Mouse (Mus musculus) midbrain, embryonic 16.5 days (tissue): ENCODE results near the gene Mfsd6l. TPM values are rescaled to one million over a fixed set of nuclear protein-coding genes. Genes with fewer than 3 reads are reported as not detected.

Experiments used
- ATAC-seq: fragments of 200-750 bp; cut with Nextera tagmentation; 2 replicates; pipeline ENCODE4 v1.8.0; 2017; ENCODE audit warnings: moderate TSS enrichment
- H3K27ac ChIP-seq: fragments of 300-500 bp; sonication (generic); 2 replicates; pipeline ENCODE4 v1.5.1; 2014; ENCODE audit warnings: mild to moderate bottlenecking, low read length, mixed read lengths
- H3K27me3 ChIP-seq: fragments of 300-500 bp; sonication (generic); 2 replicates; pipeline ENCODE4 v1.6.1; 2014; ENCODE audit warnings: low read depth, low read length, mixed read lengths; ENCODE audit not compliant: control insufficient read depth, insufficient read depth
- H3K36me3 ChIP-seq: fragments of 300-500 bp; sonication (generic); 2 replicates; pipeline ENCODE4 v1.6.1; 2014; ENCODE audit warnings: mild to moderate bottlenecking, low read length, moderate library complexity, mixed read lengths; ENCODE audit not compliant: control insufficient read depth, insufficient read depth
- H3K4me1 ChIP-seq: fragments of 300-500 bp; sonication (generic); 2 replicates; pipeline ENCODE4 v1.6.1; 2014; ENCODE audit warnings: mild to moderate bottlenecking, low read length, mixed read lengths; ENCODE audit not compliant: control insufficient read depth, insufficient read depth
- H3K4me2 ChIP-seq: fragments of 300-500 bp; sonication (generic); 2 replicates; pipeline ENCODE4 v1.6.1; 2014; ENCODE audit warnings: mild to moderate bottlenecking, low read length, mixed read lengths
- H3K4me3 ChIP-seq: fragments of 300-500 bp; sonication (generic); 2 replicates; pipeline ENCODE4 v1.5.1; 2014; ENCODE audit warnings: low read depth, mild to moderate bottlenecking, low read length, moderate library complexity, mixed read lengths
- H3K9ac ChIP-seq: fragments of 300-500 bp; sonication (generic); 2 replicates; pipeline ENCODE4 v1.6.1; 2014; ENCODE audit warnings: low read depth, low read length, mixed read lengths
- H3K9me3 ChIP-seq: fragments of 300-500 bp; sonication (generic); replicated peaks from 2 replicates; pipeline ENCODE4 v1.6.1; 2014; ENCODE audit warnings: mild to moderate bottlenecking, low read length, mixed read lengths; ENCODE audit not compliant: control insufficient read depth, poor library complexity, severe bottlenecking
- WGBS: fragments of 180-500 bp; shearing (Covaris S2); extraction: QIAGEN DNeasy Blood & Tissue Kit; methylation state at CpG from one replicate; pipeline ENCODE4 v1.1.7; 2014; 5-methylcytosine and 5-hydroxymethylcytosine counted together
- polyA plus RNA-seq: library from polyadenylated mRNA; unstranded; fragments of >200 nt; fragmentation: Nextera tagmentation; extraction: Ambion mirVana; gene quantifications from 2 replicates; pipeline ENCODE4 v1.2.1, GENCODE M21; 2015

The Mfsd6l gene
- polyA plus RNA-seq, 1 experiment from 2014 or later: 0.09 TPM

DNA sequence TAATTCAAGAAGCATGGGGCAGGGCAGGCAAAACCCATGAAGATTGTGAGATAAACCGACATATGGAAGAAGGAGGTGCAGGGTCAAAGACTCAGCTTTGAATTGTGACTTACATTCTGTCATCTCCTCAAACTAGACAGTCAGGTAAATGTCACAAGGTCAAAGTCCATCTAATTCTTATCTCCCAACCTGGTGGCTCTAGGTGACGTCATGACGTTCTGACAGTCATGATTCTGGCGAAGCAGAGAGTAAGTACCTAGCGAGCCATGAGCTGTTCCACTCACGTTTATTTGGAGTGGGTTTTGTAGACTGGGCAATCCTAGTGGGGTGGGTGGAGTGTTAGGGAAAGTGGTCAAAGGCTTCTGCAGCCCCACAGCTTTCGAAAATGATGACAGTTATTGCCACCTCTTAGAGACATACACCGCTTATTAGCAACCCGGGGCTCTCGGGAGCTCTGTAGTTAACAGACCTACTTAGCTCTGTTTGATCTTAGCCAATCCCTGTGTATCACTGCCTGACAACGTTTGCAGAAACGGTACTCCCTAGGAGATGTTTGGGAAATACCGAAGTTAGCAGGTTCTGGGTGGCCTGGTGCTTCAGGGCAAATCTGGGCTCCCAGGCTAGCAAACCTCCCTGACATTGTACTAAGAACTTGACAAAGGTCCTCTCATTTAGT, 8.5 kb downstream of the Mfsd6l start:
- WGBS: 82% methylated on average over 13 of the region's 13 CpGs

DNA sequence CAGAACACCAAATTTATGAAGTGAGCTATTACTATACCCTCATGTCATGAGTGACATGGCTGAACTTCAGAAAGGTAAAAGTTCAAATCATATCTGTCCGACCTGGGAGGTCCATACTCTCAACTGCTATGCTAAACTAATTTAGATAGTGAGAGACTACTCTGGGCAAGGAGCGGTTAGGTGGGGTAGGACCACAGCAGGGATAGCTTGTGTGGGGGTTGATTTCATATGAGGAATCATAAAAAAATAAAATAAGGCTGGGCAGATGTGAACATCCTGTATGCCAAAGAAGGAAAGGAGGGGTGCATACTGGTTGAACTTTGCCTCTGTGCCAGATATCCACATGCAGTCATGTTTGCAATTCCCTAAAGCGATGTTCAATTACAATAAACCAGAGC, 9.0 kb downstream of the Mfsd6l start:
- Histone ChIP-seq H3K4me3 (no peak overlapping the region), H3K36me3 (no peaks in the 10 kb centered on the region), H3K27me3 (no peaks in the 10 kb centered on the region), H3K4me2 (no peak overlapping the region), H3K4me1 (no peaks in the 10 kb centered on the region; the same call in 1 of the 2 replicates), H3K9ac (no peak overlapping the region), H3K27ac (no peak overlapping the region), H3K9me3 (no peaks in the 10 kb centered on the region)
- 92% methylated on average over 3 of the region's 3 CpGs for WGBS
- ATAC-seq: no peak

More for the DNA sequence above, 8.5 kb downstream of the Mfsd6l start:
- Histone ChIP-seq H3K9me3 (no peaks in the 10 kb centered on the region), H3K27ac (no peak overlapping the region), H3K36me3 (no peaks in the 10 kb centered on the region), H3K4me3 (no peak overlapping the region), H3K9ac (no peak overlapping the region), H3K4me1 (no peaks in the 10 kb centered on the region; the same call in 1 of the 2 replicates), H3K27me3 (no peaks in the 10 kb centered on the region), H3K4me2 (no peak overlapping the region)
- no peak for ATAC-seq

DNA sequence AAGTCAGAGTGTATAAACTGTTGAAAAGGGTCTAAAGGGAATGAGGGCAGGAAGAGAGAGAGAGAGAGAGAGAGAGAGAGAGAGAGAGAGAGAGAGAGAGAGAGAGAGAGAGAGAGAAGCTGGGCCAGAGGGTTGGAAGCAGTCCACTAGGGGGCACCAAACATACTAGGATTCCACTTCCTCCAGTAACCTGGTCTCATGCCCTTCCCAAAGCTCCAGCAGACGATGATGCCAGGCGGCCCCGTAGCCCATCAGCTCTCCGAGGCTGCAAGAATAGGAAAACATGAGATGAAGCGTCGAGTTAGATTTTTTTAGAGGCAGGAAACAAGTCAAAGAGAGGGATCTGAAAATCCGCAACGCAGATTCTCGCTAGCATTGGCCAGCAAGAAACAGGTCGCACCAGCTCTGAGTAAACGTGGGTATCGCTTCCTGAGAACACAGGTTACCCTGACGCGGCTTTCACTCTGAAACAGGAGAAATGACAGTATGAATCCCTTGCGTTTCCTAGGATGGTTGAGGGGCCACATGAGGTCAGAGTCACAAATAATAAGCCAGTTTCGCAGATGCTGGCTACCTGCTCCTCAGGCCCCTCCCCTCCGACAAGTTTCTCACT, 10.6 kb downstream of the Mfsd6l start:
- Histone ChIP-seq H3K4me1 (no peaks in the 10 kb centered on the region; the same call in 1 of the 2 replicates), H3K4me2 (peak overlapping the region; percentile 67), H3K27ac (no peak overlapping the region), H3K9ac (peak overlapping the region; percentile 50), H3K9me3 (no peaks in the 10 kb centered on the region), H3K36me3 (no peaks in the 10 kb centered on the region), H3K4me3 (peak overlapping the region; percentile 32), H3K27me3 (no peaks in the 10 kb centered on the region)
- WGBS: 23% methylated on average over 17 of the region's 17 CpGs
- peak; percentile 82 for ATAC-seq

DNA sequence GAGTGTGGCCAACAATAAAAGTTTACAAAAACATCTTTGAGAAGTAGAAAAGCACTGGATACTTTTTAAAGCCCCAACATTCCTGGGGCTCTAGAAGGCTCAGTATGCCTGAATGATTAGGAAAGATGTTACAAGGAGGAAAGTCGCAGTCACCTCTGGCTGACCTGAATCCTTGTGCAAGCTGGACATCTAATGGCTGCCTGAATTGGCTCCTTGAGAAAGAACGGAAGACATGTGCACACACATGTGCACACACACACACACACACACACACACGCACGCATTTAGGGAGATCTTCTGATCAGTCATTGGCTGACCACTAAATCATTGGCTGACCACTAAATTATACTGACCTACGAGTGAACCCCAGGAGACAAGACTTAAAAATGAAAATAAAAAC, 14.9 kb downstream of the Mfsd6l start:
- ATAC-seq: no peak
- H3K4me1 ChIP-seq: no peaks in the 10 kb centered on the region; the same call in 1 of the 2 replicates
- H3K9ac ChIP-seq: no peak overlapping the region
- WGBS: 92% methylated on average over 5 of the region's 5 CpGs
- H3K9me3 ChIP-seq: no peaks in the 10 kb centered on the region
- H3K27me3 ChIP-seq: no peaks in the 10 kb centered on the region
- no peaks in the 10 kb centered on the region for H3K36me3 ChIP-seq
- H3K27ac ChIP-seq: no peak overlapping the region
- no peak overlapping the region for H3K4me3 ChIP-seq
- H3K4me2 ChIP-seq: no peak overlapping the region

DNA sequence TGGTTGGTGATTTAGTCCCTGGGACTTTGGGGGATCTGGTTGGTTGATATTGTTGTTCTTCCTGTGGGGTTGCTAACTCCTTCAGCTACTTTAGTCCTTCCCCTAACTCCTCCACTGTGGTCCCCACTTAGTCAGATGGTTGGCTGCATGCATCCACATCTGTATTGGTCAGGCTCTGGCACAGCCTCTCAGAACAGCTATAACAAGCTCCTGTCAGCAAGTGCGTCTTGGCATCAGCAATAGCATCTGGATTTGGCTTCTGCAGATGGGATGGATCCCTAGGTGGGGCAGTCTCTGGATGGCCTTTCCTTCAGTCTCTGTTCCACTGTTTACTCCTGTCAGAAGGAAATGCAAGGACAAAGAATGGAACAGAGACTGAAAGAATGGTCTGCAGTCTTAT, 21.1 kb downstream of the Mfsd6l start:
- Histone ChIP-seq H3K4me1 (peaks cover 17% of the 10 kb centered on the region), H3K4me3 (no peak overlapping the region), H3K9me3 (no peaks in the 10 kb centered on the region), H3K9ac (no peak overlapping the region), H3K4me2 (no peak overlapping the region), H3K27me3 (no peaks in the 10 kb centered on the region), H3K36me3 (no peaks in the 10 kb centered on the region), H3K27ac (no peak overlapping the region)
- ATAC-seq: no peak
- WGBS: 90% methylated on average over 1 of the region's 1 CpGs

DNA sequence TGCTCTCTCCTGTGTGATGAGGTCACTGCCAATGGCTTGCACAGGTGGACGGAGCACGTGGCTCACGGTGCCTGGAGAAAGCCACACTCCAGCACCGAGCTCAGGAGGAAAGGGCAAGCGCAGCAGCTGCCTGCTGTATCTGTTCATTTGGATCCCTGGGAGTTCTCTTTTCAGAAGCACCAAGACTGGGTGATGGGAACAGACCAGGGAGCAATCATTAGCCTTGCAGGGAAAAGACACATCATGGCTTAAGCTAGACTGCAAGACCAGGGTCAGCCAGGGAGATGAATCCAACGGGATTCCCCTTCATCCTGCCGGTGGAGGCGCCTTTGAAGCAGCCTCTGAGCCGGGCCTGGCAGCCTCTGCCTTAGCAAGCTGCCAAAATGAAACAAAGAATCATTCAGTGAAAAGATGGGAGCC, 23.5 kb downstream of the Mfsd6l start:
- peak overlapping the region; percentile 67 for H3K27ac ChIP-seq
- H3K9ac ChIP-seq: 0 out of 2 replicates have a peak overlapping the region, but pooled peaks have one; percentile 32
- 20% methylated on average over 9 of the region's 9 CpGs for WGBS
- no peaks in the 10 kb centered on the region for H3K27me3 ChIP-seq
- no peaks in the 10 kb centered on the region for H3K36me3 ChIP-seq
- 0 out of 2 replicates have a peak overlapping the region, but pooled peaks have one; percentile 9 for H3K4me2 ChIP-seq
- H3K9me3 ChIP-seq: no peaks in the 10 kb centered on the region
- peaks cover 23% of the 10 kb centered on the region for H3K4me1 ChIP-seq
- no peak overlapping the region for H3K4me3 ChIP-seq
- ATAC-seq: peak; percentile 66

DNA sequence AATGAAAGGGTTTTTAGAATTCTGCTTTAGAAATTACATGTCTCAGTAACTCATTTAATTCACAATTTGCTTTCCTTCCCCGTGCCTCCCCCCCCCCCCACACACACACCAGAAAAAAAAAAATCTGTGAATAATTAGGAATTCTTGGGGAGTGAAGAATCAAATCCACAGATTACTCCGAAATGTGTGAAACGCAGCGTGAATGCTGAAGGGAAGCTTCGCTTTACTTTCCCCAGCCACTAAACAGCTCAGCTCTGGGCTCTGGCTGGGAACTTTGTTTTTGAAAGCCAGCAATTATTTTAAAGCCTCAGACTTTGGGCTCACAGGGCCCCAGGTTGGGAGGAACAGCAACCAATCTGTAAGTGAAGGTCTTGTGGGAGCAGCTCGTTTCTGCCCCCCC, 24.6 kb downstream of the Mfsd6l start:
- no peak for ATAC-seq
- Histone ChIP-seq H3K36me3 (no peaks in the 10 kb centered on the region), H3K9me3 (no peaks in the 10 kb centered on the region), H3K4me2 (no peak overlapping the region), H3K27ac (no peak overlapping the region), H3K4me3 (no peak overlapping the region), H3K27me3 (no peaks in the 10 kb centered on the region), H3K9ac (no peak overlapping the region), H3K4me1 (peaks cover 23% of the 10 kb centered on the region)
- WGBS: 23% methylated on average over 6 of the region's 6 CpGs

DNA sequence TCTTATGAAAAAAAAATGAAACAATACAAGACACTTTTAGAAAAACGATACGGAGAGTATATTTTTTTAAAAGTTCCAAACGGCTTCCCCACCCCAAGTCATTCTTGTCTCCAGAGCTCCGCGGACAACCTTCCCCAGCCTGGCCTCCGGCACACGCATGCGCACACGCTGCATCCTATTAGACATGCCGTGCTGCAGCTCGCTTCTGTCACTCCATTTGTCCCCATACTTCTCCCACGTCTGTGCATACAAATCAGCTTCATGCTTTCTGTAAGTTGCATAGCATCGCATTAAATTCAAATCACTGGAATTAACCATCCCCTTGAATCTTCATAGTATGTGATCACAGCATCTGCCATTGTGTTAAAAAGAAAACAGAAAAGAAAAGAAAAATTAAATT, 27.2 kb downstream of the Mfsd6l start:
- H3K27ac ChIP-seq: no peak overlapping the region
- no peak overlapping the region for H3K4me3 ChIP-seq
- peaks cover 18% of the 10 kb centered on the region for H3K4me1 ChIP-seq
- H3K9me3 ChIP-seq: no peaks in the 10 kb centered on the region
- peak overlapping the region; percentile 2; the same call in 1 of the 2 replicates for H3K4me2 ChIP-seq
- H3K36me3 ChIP-seq: no peaks in the 10 kb centered on the region
- H3K9ac ChIP-seq: no peak overlapping the region
- H3K27me3 ChIP-seq: no peaks in the 10 kb centered on the region
- WGBS: 47% methylated on average over 13 of the region's 13 CpGs
- peak; percentile 74; the same call in 1 of the 2 replicates for ATAC-seq

DNA sequence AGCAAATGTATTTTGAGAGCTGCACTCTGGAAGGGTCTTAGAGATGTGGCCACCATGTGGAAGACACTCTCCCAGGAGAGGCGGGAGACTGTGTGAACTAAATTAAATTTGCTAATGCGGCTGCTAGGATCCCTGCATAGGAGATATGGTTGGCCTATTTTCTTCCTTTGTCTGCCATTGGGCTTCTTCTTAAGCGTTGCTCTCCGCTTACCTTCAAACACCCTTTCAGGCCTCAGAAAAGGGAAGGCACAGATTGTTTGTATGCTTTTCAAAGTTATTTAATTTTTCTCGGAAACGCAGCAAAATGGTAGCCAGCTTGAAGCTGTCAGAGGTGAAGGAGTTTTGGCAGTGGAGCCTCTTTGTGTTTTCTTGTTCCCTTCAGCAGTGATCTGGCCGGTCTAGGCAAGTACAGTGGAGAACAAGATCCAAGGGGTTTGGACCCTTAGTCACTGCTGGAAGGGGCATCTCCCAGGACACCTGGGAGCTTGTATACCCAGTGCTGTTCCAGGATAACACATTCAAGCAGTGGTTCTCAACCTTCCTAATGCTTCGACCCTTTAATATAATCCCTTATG, 28.0 kb downstream of the Mfsd6l start:
- no peak overlapping the region for H3K4me2 ChIP-seq
- peak overlapping the region; percentile 38 for H3K27ac ChIP-seq
- H3K9ac ChIP-seq: no peak overlapping the region
- no peaks in the 10 kb centered on the region for H3K9me3 ChIP-seq
- WGBS: 53% methylated on average over 8 of the region's 8 CpGs
- no peaks in the 10 kb centered on the region for H3K36me3 ChIP-seq
- H3K4me1 ChIP-seq: peaks cover 18% of the 10 kb centered on the region
- no peaks in the 10 kb centered on the region for H3K27me3 ChIP-seq
- ATAC-seq: no peak
- H3K4me3 ChIP-seq: no peak overlapping the region
